Mouse (Mus musculus): ENCODE results near the gene Entpd3.

GRCm38 (mm10) chr9:120611055-120611454 lies 71.4 kb downstream of the Entpd3 start:
- TF ChIP-seq CTCF (conservative IDR thresholded peaks at IDR 0.05; ENCODE audit: low read length) (no peak), NANOG (IDR thresholded peaks at IDR 0.05; ENCODE audit: borderline replicate concordance, low read length) (no peak), POU5F1 (IDR thresholded peaks at IDR 0.05; ENCODE audit: borderline replicate concordance, low read length) (no peak)

Data from E14TG2a.4 (cell line).